Mouse (Mus musculus): ENCODE results near the gene Olfr765. TPM values are rescaled to one million over a fixed set of nuclear protein-coding genes. Genes with fewer than 3 reads are reported as not detected.
"Not testable (repeated sequence)": the region's sequence is repeated elsewhere in the genome, so short reads cannot be mapped to it uniquely, and the experiment has no call there.

Gene Olfr765
- polyA plus RNA-seq, 1 experiment from 2014 or later, result not detected

- WGBS, result 45% methylated on average over 2 of the region's 5 CpGs
- not testable (repeated sequence) for DNase-seq (ENCODE audit: low spot score); ATAC-seq (replicated peaks; ENCODE audit: low FRiP score); H3K9me3 ChIP-seq (ENCODE audit: control insufficient read depth, low read length); H3K4me1 ChIP-seq (replicated peaks; ENCODE audit: control insufficient read depth, insufficient read depth, low read length); H3K27ac ChIP-seq (ENCODE audit: low read depth, low read length); H3K36me3 ChIP-seq (ENCODE audit: control insufficient read depth, insufficient read depth, low read length); H3K4me3 ChIP-seq (ENCODE audit: low read depth, low read length); H3K9ac ChIP-seq (ENCODE audit: low read depth, low read length); H3K4me2 ChIP-seq; H3K27me3 ChIP-seq (replicated peaks; ENCODE audit: control insufficient read depth, insufficient read depth, low read length)
Measured at GRCm38 (mm10) chr10:129011511-129011910, 38.3 kb downstream of the Olfr765 start.

DNA sequence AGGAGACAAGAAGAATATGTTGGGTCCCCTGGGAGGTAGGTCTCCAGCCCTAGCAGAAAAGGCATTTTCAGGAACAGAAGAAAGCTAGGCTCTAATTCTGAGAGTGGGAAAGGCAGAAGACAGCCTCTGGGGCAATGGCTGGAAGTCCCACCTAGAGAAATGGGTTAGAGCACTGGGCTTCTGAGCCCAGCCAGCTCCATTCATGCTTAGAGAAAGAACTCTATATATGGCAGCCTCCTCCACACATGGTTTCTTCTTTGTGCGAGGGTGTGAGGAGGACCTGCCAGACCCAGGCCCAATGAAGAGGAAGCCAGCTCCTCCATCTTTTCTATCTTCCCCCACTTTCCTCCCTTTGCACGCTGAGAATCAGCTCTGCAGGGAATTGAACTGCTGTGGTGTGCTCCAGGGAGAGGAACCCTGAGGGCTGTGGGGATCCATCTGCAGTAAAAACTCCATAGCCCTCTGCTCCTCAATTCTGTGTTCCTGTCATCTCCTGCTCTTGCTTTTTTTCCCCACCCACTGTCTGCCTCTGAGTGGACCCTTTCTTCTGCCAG, 39.4 kb downstream of the Olfr765 start, which contains the start of gene Olfr763:
Olfr763 (plus strand) TSS at position 504 of the 554 bp plus-strand sequence.
- Histone ChIP-seq H3K36me3 (ENCODE audit: control insufficient read depth, insufficient read depth, low read length) (no peaks in the 10 kb centered on the region), H3K4me3 (ENCODE audit: low read depth, low read length) (no peak within 1 kb of the TSS), H3K4me2 (no peak within 1 kb of the TSS), H3K27ac (ENCODE audit: low read depth, low read length) (no peak within 1 kb of the TSS), H3K27me3 (replicated peaks; ENCODE audit: control insufficient read depth, insufficient read depth, low read length) (no peaks in the 10 kb centered on the region), H3K4me1 (replicated peaks; ENCODE audit: control insufficient read depth, insufficient read depth, low read length) (no peaks in the 10 kb centered on the region), H3K9ac (ENCODE audit: low read depth, low read length) (no peak within 1 kb of the TSS), H3K9me3 (ENCODE audit: control insufficient read depth, low read length) (no peaks in the 10 kb centered on the region)
- WGBS, result 53% methylated on average over 2 of the region's 2 CpGs
- no peak for DNase-seq (ENCODE audit: low spot score)
- ATAC-seq (replicated peaks; ENCODE audit: low FRiP score), result no peak

GRCm38 (mm10) chr10:129004032-129004920, 45.5 kb downstream of the Olfr765 start:
- H3K4me2 ChIP-seq, result no peak overlapping the region
- WGBS, result 73% methylated on average over 14 of the region's 14 CpGs
- no peak for DNase-seq (ENCODE audit: low spot score)
- H3K4me1 ChIP-seq (replicated peaks; ENCODE audit: control insufficient read depth, insufficient read depth, low read length), result no peaks in the 10 kb centered on the region
- H3K9me3 ChIP-seq (ENCODE audit: control insufficient read depth, low read length), result no peaks in the 10 kb centered on the region
- no peaks in the 10 kb centered on the region for H3K36me3 ChIP-seq (ENCODE audit: control insufficient read depth, insufficient read depth, low read length)
- H3K27ac ChIP-seq (ENCODE audit: low read depth, low read length), result no peak overlapping the region
- no peak overlapping the region for H3K9ac ChIP-seq (ENCODE audit: low read depth, low read length)
- no peak for ATAC-seq (replicated peaks; ENCODE audit: low FRiP score)
- no peak overlapping the region for H3K4me3 ChIP-seq (ENCODE audit: low read depth, low read length)
- H3K27me3 ChIP-seq (replicated peaks; ENCODE audit: control insufficient read depth, insufficient read depth, low read length), result no peaks in the 10 kb centered on the region

- 65% methylated on average over 4 of the region's 4 CpGs for WGBS
- ATAC-seq (replicated peaks; ENCODE audit: low FRiP score), result 0 out of 2 replicates have a peak, but pooled peaks have one; percentile 7
Measured at GRCm38 (mm10) chr10:128996523-128997040, 53.2 kb downstream of the Olfr765 start.

DNA sequence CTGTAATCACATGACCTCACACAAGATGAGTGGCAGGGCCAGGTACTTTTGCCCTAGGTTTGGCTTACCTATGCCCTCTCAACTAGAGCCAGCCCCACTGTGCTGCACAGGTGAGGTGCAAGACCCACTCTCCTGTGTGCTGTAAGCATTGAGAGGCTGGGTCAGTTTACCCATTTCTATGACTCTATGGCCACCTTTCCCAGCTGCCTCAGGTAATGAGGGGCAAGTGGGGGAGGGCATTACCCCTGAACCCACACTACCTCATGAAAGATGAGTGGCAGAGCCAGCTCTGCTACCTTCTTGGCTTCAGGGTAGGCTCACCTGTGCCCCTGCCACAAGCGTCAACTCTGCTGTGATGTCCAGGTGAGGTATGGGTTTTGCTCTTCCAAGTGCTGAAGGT, 54.0 kb downstream of the Olfr765 start:
- no peak for DNase-seq (ENCODE audit: low spot score)
- no peak; the same call in 1 of the 2 replicates for ATAC-seq (replicated peaks; ENCODE audit: low FRiP score)
- H3K4me3 ChIP-seq (ENCODE audit: low read depth, low read length), result no peak overlapping the region
- no peak overlapping the region for H3K4me2 ChIP-seq
- WGBS, result 90% methylated on average over 1 of the region's 1 CpGs
- no peaks in the 10 kb centered on the region for H3K27me3 ChIP-seq (replicated peaks; ENCODE audit: control insufficient read depth, insufficient read depth, low read length)
- no peak overlapping the region for H3K9ac ChIP-seq (ENCODE audit: low read depth, low read length)
- no peaks in the 10 kb centered on the region for H3K9me3 ChIP-seq (ENCODE audit: control insufficient read depth, low read length)
- H3K36me3 ChIP-seq (ENCODE audit: control insufficient read depth, insufficient read depth, low read length), result no peaks in the 10 kb centered on the region
- H3K4me1 ChIP-seq (replicated peaks; ENCODE audit: control insufficient read depth, insufficient read depth, low read length), result no peaks in the 10 kb centered on the region
- H3K27ac ChIP-seq (ENCODE audit: low read depth, low read length), result no peak overlapping the region

More at GRCm38 (mm10) chr10:128996523-128997040, 53.2 kb downstream of the Olfr765 start:
- no peak overlapping the region for H3K27ac ChIP-seq (ENCODE audit: low read depth, low read length)
- no peak overlapping the region for H3K4me2 ChIP-seq
- H3K9me3 ChIP-seq (ENCODE audit: control insufficient read depth, low read length), result no peaks in the 10 kb centered on the region
- H3K36me3 ChIP-seq (ENCODE audit: control insufficient read depth, insufficient read depth, low read length), result no peaks in the 10 kb centered on the region
- no peaks in the 10 kb centered on the region for H3K4me1 ChIP-seq (replicated peaks; ENCODE audit: control insufficient read depth, insufficient read depth, low read length)
- H3K4me3 ChIP-seq (ENCODE audit: low read depth, low read length), result no peak overlapping the region
- H3K27me3 ChIP-seq (replicated peaks; ENCODE audit: control insufficient read depth, insufficient read depth, low read length), result no peaks in the 10 kb centered on the region
- no peak overlapping the region for H3K9ac ChIP-seq (ENCODE audit: low read depth, low read length)
- no peak for DNase-seq (ENCODE audit: low spot score)

Other genes with a start within 250 kb of the Olfr765 start
- 32.5 and 34.1 TPM in 2 replicates for gene Dnajc14, start 245.9 kb downstream of the Olfr765 start, polyA plus RNA-seq (2014; fragmentation: Nextera tagmentation; extraction: Ambion mirVana)
- 8.1 and 8.8 TPM in 2 replicates for gene Tmem198b, start 245.6 kb downstream of the Olfr765 start, polyA plus RNA-seq (2014; fragmentation: Nextera tagmentation; extraction: Ambion mirVana)
- gene Sarnp, start 232.7 kb downstream of the Olfr765 start, polyA plus RNA-seq (2014; fragmentation: Nextera tagmentation; extraction: Ambion mirVana), result 229 and 250 TPM in 2 replicates
- 114 and 116 TPM in 2 replicates for gene Ormdl2, start 228.4 kb downstream of the Olfr765 start, polyA plus RNA-seq (2014; fragmentation: Nextera tagmentation; extraction: Ambion mirVana)
- 3.3 and 3.5 TPM in 2 replicates for gene Gdf11, start 158.3 kb downstream of the Olfr765 start, polyA plus RNA-seq (2014; fragmentation: Nextera tagmentation; extraction: Ambion mirVana)
- 193 and 198 TPM in 2 replicates for gene Cd63, start 149.0 kb downstream of the Olfr765 start, polyA plus RNA-seq (2014; fragmentation: Nextera tagmentation; extraction: Ambion mirVana)
- 11.1 and 13.1 TPM in 2 replicates for gene Rdh5, start 127.1 kb downstream of the Olfr765 start, polyA plus RNA-seq (2014; fragmentation: Nextera tagmentation; extraction: Ambion mirVana)
- gene Bloc1s1, start 126.0 kb downstream of the Olfr765 start, polyA plus RNA-seq (2014; fragmentation: Nextera tagmentation; extraction: Ambion mirVana), result 128 and 140 TPM in 2 replicates
- 0.14 and 0.21 TPM in 2 replicates for gene Itga7, start 116.2 kb downstream of the Olfr765 start, polyA plus RNA-seq (2014; fragmentation: Nextera tagmentation; extraction: Ambion mirVana)
- gene Mettl7b, start 89.0 kb downstream of the Olfr765 start, polyA plus RNA-seq (2014; fragmentation: Nextera tagmentation; extraction: Ambion mirVana), result not detected in 2 replicates
- gene Olfr9, start 60.6 kb downstream of the Olfr765 start, polyA plus RNA-seq (2014; fragmentation: Nextera tagmentation; extraction: Ambion mirVana), result not detected in 2 replicates
- gene Olfr763, start 39.2 kb downstream of the Olfr765 start, polyA plus RNA-seq (2014; fragmentation: Nextera tagmentation; extraction: Ambion mirVana), result not detected in 2 replicates
- gene Olfr764-ps1, start 10.1 kb downstream of the Olfr765 start, polyA plus RNA-seq (2014; fragmentation: Nextera tagmentation; extraction: Ambion mirVana), result not detected in 2 replicates
- not detected in 2 replicates for gene Olfr766-ps1, start 19.0 kb upstream of the Olfr765 start, polyA plus RNA-seq (2014; fragmentation: Nextera tagmentation; extraction: Ambion mirVana)
- not detected in 2 replicates for gene Olfr767, start 32.9 kb upstream of the Olfr765 start, polyA plus RNA-seq (2014; fragmentation: Nextera tagmentation; extraction: Ambion mirVana)
- gene Olfr768, start 49.4 kb upstream of the Olfr765 start, polyA plus RNA-seq (2014; fragmentation: Nextera tagmentation; extraction: Ambion mirVana), result not detected in 2 replicates
- gene Olfr769, start 67.9 kb upstream of the Olfr765 start, polyA plus RNA-seq (2014; fragmentation: Nextera tagmentation; extraction: Ambion mirVana), result not detected in 2 replicates
- not detected in 2 replicates for gene Olfr770, start 89.0 kb upstream of the Olfr765 start, polyA plus RNA-seq (2014; fragmentation: Nextera tagmentation; extraction: Ambion mirVana)
- gene Olfr771, start 114.8 kb upstream of the Olfr765 start, polyA plus RNA-seq (2014; fragmentation: Nextera tagmentation; extraction: Ambion mirVana), result not detected in 2 replicates
- not detected in 2 replicates for gene Olfr772, start 127.9 kb upstream of the Olfr765 start, polyA plus RNA-seq (2014; fragmentation: Nextera tagmentation; extraction: Ambion mirVana)
- gene Olfr773, start 137.4 kb upstream of the Olfr765 start, polyA plus RNA-seq (2014; fragmentation: Nextera tagmentation; extraction: Ambion mirVana), result not detected in 2 replicates
- not detected in 2 replicates for gene Olfr774, start 186.2 kb upstream of the Olfr765 start, polyA plus RNA-seq (2014; fragmentation: Nextera tagmentation; extraction: Ambion mirVana)
- gene Olfr775, start 198.4 kb upstream of the Olfr765 start, polyA plus RNA-seq (2014; fragmentation: Nextera tagmentation; extraction: Ambion mirVana), result not detected in 2 replicates
- gene Olfr776, start 209.1 kb upstream of the Olfr765 start, polyA plus RNA-seq (2014; fragmentation: Nextera tagmentation; extraction: Ambion mirVana), result not detected in 2 replicates
- gene Olfr777, start 221.5 kb upstream of the Olfr765 start, polyA plus RNA-seq (2014; fragmentation: Nextera tagmentation; extraction: Ambion mirVana), result not detected in 2 replicates

Data from liver, embryonic 11.5 days (tissue).